Mouse (Mus musculus) layer of hippocampus, postnatal 36 days (tissue): ENCODE measurements at regions not wholly inside any gene's neighbourhood (a gene's known extent, or its start where the extent isn't known, plus 50 kb on each side); places are given as distances from the start of the nearest gene placed in this dataset.
"Not testable (repeated sequence)": the region's sequence is repeated elsewhere in the genome, so short reads cannot be mapped to it uniquely, and the experiment has no call there.

Experiments used
- DNase-seq, 2 experiments: peaks; one replicate each; pipeline ENCODE4 v3.0.0; 2022

DNA sequence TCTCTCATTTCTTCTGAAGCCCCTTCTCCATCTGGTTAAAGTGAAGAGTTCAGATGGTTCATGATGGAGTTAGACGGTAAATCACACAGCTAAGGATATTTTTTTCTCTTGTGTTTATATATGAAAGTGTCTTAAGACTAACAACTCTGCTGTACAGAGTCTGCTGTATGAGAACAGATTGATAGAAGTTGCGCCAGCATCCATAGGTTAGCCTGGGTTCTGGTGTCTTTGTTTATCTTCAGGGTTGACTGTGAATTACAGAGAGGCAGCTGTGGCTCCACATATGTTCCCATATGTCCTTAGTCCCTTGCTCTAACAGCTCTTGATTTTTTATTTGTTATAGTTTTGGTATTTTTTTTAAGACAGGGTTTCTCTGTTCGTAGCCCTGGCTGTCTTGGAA, 334.9 kb upstream of the Api5 start:
- no peak for DNase-seq

DNA sequence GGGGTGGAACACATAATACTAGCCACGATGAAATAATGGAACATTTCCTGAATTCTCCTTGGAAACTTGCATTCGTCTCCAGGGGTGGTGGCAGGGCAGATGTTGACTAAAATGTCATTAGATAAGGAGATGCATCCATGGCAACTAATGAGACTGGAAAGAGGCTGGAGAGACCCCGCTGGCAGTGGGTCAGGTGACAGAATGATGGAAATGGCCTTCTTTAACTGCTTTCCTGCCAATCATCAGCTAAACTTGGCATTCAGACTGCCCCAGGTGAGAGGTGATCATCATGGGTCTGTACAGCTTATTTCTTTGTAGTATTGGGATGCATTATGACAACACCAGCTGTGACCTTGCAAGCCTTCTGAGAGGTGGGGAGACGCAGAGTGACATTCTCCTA, 334.3 kb upstream of the Api5 start:
- DNase-seq: no peak

DNA sequence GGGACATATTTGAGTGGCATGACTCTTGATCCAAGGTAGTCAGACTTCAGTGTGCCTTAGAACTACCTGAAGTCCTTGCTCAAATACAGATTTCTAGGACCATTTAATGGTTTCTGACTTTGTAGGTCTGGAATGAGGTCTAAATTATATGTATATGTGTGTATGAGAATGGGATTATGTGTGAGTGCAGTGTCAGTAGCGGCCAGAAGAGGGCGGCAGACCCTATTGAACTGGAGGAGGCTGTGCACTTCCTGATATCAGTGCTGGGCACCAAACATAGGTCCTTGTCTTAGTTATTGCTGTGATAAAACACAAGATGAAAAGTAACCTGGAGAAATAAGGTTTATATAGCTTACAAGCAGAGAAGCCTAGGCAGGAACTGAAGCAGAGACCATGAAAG, 328.6 kb upstream of the Api5 start:
- DNase-seq: no peak

DNA sequence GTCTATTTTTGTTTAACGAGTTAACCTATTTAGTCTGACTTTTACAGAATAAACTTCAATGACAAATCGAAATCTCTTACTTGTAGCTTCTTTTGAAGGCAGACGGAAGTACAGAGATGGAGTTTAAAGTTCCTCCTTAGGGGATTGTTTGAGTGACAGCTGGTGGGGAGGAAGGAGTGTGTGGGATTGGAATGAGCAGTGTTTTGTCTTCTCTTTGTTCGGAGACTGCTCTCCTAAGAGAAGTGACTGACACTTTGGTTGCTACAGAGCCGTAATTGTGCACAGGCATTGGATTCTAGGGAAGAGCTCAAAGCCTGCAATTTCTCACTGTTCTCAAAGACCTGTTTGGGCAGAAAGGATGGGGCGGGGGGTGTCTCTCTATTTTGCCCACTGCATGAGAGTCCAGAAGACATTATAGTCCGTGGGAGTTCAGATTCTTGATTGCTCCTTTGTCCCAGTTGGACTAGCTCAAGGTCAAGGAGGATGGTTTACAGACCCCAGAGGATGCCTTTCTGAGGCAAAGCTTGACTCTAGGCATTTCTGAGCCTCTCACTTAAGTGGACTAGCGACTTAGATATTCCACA, 327.0 kb upstream of the Api5 start:
- peak in 1 of 2 experiments; percentile 4 for DNase-seq

DNA sequence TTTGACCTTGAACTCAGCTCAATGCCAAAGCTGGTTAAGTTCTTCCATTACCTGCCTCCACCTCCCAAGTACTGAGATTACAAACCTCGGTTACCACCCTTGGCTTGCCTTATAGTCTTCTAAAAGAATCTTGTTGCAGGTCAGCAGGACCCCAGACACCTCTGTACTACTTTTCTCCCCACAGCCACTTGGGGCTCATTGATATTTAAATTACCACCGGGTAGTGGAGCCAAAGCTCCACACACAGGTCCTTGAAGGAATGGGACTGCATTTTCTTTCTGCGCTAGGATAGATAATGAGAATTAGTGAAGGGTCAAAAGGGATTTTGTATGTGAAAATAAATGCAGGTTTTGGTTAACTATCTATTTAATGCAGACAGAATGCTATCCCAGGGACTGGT, 326.5 kb upstream of the Api5 start:
- no peak for DNase-seq

DNA sequence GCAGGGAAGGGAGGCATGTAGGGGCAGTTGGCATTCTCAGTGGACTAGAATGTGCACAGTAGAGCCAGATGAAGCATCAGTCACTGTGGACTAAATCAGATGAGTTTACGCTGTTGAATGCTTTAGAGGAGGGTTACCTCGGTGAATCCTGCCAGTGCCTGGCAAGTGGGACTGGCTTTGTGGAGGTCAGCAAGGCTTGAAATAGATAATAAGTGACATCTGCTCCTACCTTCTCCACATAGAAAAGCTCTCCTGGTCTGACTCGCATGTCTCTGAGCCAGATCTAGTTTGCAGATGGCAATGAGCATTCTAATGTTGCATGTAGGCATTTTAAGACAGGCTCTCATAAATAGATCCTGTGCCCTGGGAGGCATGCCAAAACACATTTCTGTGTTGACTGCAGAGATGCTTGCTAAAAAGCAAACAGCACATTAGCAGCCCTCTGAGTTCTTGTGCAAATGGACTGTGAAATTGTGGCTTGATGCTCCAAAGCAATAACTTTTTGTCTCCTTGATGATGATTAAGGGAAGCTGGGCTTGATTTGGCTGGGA, 310.3 kb upstream of the Api5 start:
- DNase-seq: peak; percentile 15 to 18

DNA sequence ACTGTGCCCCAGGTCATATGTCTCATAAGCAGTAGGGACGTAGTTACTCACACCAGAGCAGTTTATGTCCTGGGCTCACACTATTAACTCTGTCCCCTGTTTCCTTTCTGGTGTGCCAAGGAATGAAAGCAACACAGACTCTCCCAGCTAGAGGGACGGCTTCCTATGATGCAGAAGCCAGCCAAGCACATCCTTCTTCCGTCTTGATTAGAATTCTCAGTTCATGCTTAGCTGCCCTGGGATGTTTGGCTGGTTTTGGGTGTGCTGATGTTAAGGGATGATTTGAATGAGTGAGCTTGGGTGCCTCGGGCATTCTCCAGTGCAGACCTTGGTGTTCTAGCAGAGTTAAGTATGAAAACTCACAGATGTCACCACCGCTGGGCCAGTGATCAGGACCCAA, 291.9 kb upstream of the Api5 start:
- DNase-seq: no peak

DNA sequence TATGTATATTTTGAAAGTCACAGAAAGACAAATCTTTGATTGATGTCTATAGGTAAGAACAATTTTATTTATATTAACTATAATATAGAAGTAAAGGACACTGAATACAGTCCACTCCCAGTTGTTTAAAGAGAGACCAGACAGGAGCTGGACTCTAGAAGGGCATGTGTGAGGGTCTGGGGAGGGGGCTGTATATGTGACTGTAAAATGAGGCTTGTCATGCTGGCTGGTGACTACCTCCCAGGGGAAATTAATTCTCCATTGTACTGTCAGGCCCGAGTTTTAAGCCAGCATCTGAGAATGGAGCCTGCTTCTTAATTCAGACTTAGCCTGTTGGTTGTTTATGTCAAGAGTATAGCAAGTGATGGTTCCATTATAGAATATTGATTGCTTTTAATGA, 261.4 kb upstream of the Api5 start:
- no peak for DNase-seq

DNA sequence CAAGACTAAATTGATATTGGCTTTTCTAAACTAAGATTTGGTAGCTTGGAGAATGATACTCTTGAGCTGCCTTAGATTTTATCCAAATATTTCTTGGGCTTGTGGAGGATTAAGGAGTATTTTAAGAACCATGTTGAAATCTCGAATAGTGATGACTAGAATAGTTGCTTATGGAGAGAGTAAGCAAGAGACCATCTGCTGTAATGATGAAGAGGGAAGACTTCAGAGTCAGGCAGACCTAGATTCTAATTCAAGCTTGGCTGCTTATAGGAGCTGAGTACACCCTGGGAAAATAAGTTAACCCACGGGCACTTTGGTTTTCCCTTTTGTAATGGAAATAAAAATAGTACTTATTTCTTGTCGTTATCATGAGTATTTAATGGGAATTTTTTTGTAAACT, 257.3 kb upstream of the Api5 start:
- no peak for DNase-seq

DNA sequence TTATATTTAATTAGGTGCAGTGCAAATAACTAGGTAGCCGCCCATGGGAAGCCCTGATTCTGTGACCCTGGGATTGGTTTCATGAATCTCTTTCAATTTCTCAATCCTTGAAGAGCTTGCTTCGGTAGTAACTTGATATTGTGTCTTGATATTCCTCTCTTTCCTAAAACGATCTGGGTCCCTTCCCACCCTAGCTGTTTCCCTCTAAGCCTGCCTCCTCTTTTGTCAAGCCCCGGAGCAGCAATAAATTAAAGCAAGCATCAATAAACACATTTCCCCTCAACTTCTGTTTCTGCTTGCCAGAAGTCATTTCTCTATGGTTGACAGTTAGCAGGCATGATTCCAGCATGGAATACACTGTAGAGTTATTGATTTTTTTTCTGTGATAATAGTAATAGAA, 252.6 kb upstream of the Api5 start:
- no peak for DNase-seq

DNA sequence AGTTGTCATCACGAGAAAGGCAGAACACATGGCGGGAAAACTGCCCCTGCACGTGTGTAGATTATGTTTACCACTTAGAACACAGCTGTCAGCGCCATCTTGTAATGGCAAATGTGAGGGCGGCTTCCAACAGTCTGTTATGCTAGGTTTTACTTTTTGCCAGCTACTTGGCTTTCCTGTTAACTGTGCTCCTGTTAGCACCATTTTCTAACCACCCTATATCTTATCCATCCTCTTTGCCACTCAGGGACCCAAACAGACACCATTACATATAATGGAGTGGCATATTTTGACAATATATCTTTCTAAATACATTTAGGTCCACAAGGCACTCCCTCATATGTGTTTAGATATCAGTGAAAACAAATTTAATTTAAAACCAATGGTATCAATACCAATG, 247.7 kb upstream of the Api5 start:
- DNase-seq: not testable (repeated sequence)

DNA sequence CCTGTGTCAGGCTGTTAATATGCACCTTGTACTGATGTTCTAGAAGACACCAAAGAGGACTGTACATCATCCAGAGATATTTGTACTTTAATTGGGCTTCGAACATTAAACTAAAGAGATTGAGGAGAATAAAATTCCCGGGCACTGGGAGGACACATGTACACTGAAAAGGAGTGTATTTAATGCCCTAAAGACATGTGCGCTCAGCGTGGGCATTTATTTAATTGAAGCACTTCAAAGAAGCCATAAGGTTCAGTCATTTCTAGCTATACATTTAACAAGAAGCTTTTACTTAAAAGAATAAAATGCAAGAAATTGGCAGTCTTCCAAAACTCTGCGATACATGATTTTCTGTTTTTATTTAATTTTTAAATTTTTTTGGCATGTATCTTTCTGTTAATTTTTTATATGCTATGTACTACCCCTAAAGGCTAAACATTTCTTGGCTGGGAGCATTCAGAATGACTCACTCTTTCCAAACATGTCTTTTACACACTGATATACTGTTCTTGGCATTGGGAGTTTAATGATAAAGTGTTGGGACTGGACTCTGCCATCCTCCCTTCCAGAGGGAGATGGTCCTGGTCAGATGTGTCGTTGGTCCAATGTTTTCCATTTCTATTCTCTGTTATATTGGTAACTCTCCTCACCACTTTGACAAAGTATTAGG, 242.3 kb upstream of the Api5 start:
- no peak for DNase-seq

DNA sequence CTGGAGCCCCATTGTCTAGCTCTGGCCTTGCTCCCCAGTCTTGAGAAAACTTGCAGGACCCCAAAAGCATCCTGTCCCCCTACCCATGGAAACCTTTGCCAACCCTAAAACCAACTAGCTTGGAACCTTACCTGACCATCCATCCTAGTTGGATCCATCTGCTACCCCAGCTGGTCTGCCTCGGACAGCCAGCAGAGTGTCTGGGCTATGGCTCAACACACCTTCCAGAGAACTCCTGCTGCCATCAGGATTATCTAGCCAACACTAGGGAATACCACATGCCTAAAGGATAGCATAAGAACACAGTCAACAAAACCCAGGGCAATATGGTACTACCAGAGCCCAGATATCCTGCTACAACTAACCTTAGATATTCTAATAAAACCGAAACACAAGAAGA, 227.9 kb upstream of the Api5 start:
- DNase-seq: no peak

DNA sequence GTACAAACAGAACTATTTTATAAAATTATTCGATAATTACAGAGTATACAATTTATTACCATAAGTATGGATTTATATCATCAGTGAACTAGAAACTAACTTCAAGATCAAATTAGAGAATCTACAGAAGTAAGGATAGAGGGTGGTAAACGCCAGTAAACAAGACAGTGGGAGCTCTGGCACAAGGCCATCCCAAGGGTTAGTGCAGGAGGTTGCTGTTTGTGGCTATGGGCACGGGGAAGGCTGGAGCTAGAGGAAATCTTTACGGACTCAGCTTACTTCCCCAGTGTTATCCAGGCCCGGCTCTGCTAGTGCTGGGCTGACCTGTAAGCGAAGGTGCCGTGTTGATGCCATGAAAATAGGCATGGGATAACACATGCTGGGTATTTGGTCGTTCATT, 220.5 kb upstream of the Api5 start:
- no peak for DNase-seq
